Mouse (Mus musculus) MEL (cell line): ENCODE measurements around the gene Col4a1. TPM values are rescaled to one million over a fixed set of nuclear protein-coding genes. Genes with fewer than 3 reads are reported as not detected.

Experiments
- DNase-seq: peaks from one replicate; pipeline ENCODE4 v3.0.0; 2011; ENCODE audit warnings: low read depth, low spot score
- H3K27ac ChIP-seq: 2 replicates; pipeline ENCODE4 v1.5.1; 2012; ENCODE audit warnings: low read depth, mild to moderate bottlenecking, control low read depth, low read length, moderate library complexity; ENCODE audit not compliant: control insufficient read depth
- H3K27me3 ChIP-seq, 2 experiments: fragments of 150-350 bp in 1 of 2; sonication (generic) in 1 of 2; 2 replicates each; pipeline ENCODE4 v1.6.1; 2012; ENCODE audit warnings: low read length in 2 of 2, mild to moderate bottlenecking in 2 of 2, improper control_type of control experiment in 1 of 2, moderate library complexity in 1 of 2; ENCODE audit not compliant: insufficient read depth in 2 of 2, control insufficient read depth in 1 of 2
- H3K36me3 ChIP-seq, 2 experiments: 2 replicates each; pipeline ENCODE4 v1.6.1; 2012 to 2014; ENCODE audit warnings: low read length in 2 of 2, improper control_type of control experiment in 1 of 2, inconsistent platforms in 1 of 2, mild to moderate bottlenecking in 1 of 2; ENCODE audit not compliant: insufficient read depth in 2 of 2, control insufficient read depth in 1 of 2
- H3K4me1 ChIP-seq, 2 experiments: fragments of 150-350 bp in 1 of 2; sonication (generic) in 1 of 2; 2 replicates each; pipeline ENCODE4 v1.6.1; 2012; ENCODE audit warnings: low read length in 2 of 2, improper control_type of control experiment in 1 of 2, mild to moderate bottlenecking in 1 of 2; ENCODE audit not compliant: insufficient read depth in 2 of 2, control insufficient read depth in 1 of 2
- H3K4me3 ChIP-seq, 2 experiments: fragments of 150-350 bp in 1 of 2; sonication (generic) in 1 of 2; 2 replicates each; pipeline ENCODE4 v1.5.1; 2012; ENCODE audit warnings: low read depth in 2 of 2, low read length in 2 of 2, mild to moderate bottlenecking in 2 of 2, moderate library complexity in 2 of 2, control low read depth in 1 of 2, improper control_type of control experiment in 1 of 2; ENCODE audit not compliant: control insufficient read depth in 1 of 2, insufficient read depth in 1 of 2
- H3K79me2 ChIP-seq: 2 replicates; pipeline ENCODE4 v1.6.1; 2012; ENCODE audit warnings: mild to moderate bottlenecking, low read length, moderate library complexity; ENCODE audit not compliant: control insufficient read depth, poor library complexity, insufficient read depth
- H3K9ac ChIP-seq: 2 replicates; pipeline ENCODE4 v1.6.1; 2012; ENCODE audit warnings: low read depth, mild to moderate bottlenecking, control low read depth, low read length, moderate library complexity; ENCODE audit not compliant: control insufficient read depth, poor library complexity, severe bottlenecking
- H3K9me3 ChIP-seq: fragments of 150-350 bp; sonication (generic); replicated peaks from 2 replicates; pipeline ENCODE4 v1.6.1; 2012; ENCODE audit warnings: mild to moderate bottlenecking, low read length, improper control_type of control experiment, moderate library complexity; ENCODE audit not compliant: insufficient read depth
- CHD1 ChIP-seq: IDR thresholded peaks from 2 replicates; pipeline ENCODE4 v1.6.1; 2012; ENCODE audit warnings: low read depth, mild to moderate bottlenecking, inconsistent platforms, low read length, improper control_type of control experiment
- CHD2 ChIP-seq: IDR thresholded peaks from 2 replicates; pipeline ENCODE4 v1.6.1; 2011; ENCODE audit warnings: low read length, improper control_type of control experiment
- E2F4 ChIP-seq: IDR thresholded peaks from 2 replicates; pipeline ENCODE4 v1.6.1; 2011; ENCODE audit warnings: low read depth, low read length, improper control_type of control experiment, borderline replicate concordance
- ELF1 ChIP-seq: IDR thresholded peaks from 2 replicates; pipeline ENCODE4 v1.6.1; 2014; ENCODE audit warnings: low read depth, mild to moderate bottlenecking, inconsistent platforms, low read length, improper control_type of control experiment, moderate library complexity
- EP300 ChIP-seq, 2 experiments: IDR thresholded peaks; 2 replicates each; pipeline ENCODE4 v1.6.1; 2011; ENCODE audit warnings: improper control_type of control experiment in 2 of 2, low read length in 2 of 2, low read depth in 1 of 2, mild to moderate bottlenecking in 1 of 2
- JUND ChIP-seq: IDR thresholded peaks from 2 replicates; pipeline ENCODE4 v1.6.1; 2011; ENCODE audit warnings: low read depth, mild to moderate bottlenecking, improper control_type of control experiment, low read length
- KAT2A ChIP-seq: conservative IDR thresholded peaks from 2 replicates; pipeline ENCODE4 v1.6.1; 2012; ENCODE audit warnings: low read depth, low read length, improper control_type of control experiment, inconsistent platforms
- MAFK ChIP-seq: IDR thresholded peaks from 2 replicates; pipeline ENCODE4 v1.6.1; 2011; ENCODE audit warnings: low read depth, mild to moderate bottlenecking, low read length, improper control_type of control experiment, borderline replicate concordance
- MAZ ChIP-seq: IDR thresholded peaks from 2 replicates; pipeline ENCODE4 v1.6.1; 2012; ENCODE audit warnings: low read depth, mild to moderate bottlenecking, inconsistent platforms, low read length, improper control_type of control experiment
- MXI1 ChIP-seq: IDR thresholded peaks from 2 replicates; pipeline ENCODE4 v1.6.1; 2011; ENCODE audit warnings: mild to moderate bottlenecking, low read depth, low read length, improper control_type of control experiment
- MYB ChIP-seq: IDR thresholded peaks from 2 replicates; pipeline ENCODE4 v1.6.1; 2011; ENCODE audit warnings: mild to moderate bottlenecking, low read depth, low read length, improper control_type of control experiment
- POLR2A ChIP-seq, 2 experiments: IDR thresholded peaks; 2 replicates each; pipeline ENCODE4 v1.6.1; 2011 to 2012; ENCODE audit warnings: low read length in 2 of 2, mild to moderate bottlenecking in 2 of 2, control low read depth in 1 of 2, improper control_type of control experiment in 1 of 2, low read depth in 1 of 2, moderate library complexity in 1 of 2; ENCODE audit not compliant: control insufficient read depth in 1 of 2, insufficient read depth in 1 of 2, poor library complexity in 1 of 2
- POLR2AphosphoS2 ChIP-seq: IDR thresholded peaks from 2 replicates; pipeline ENCODE4 v1.6.1; 2011; ENCODE audit warnings: low read length, improper control_type of control experiment
- RAD21 ChIP-seq: IDR thresholded peaks from 2 replicates; pipeline ENCODE4 v1.6.1; 2011; ENCODE audit warnings: mild to moderate bottlenecking, low read depth, low read length, improper control_type of control experiment
- TAL1 ChIP-seq: IDR thresholded peaks from 2 replicates; pipeline ENCODE4 v1.6.1; 2012; ENCODE audit warnings: mild to moderate bottlenecking, inconsistent platforms, low read length, moderate library complexity, mixed read lengths
- TBP ChIP-seq: IDR thresholded peaks from 2 replicates; pipeline ENCODE4 v1.8.0; 2011; ENCODE audit warnings: low read depth, low read length, improper control_type of control experiment
- TCF12 ChIP-seq: IDR thresholded peaks from 2 replicates; pipeline ENCODE4 v1.6.1; 2014; ENCODE audit warnings: low read depth, mild to moderate bottlenecking, inconsistent platforms, low read length, improper control_type of control experiment, moderate library complexity
- UBTF ChIP-seq: IDR thresholded peaks from 2 replicates; pipeline ENCODE4 v1.6.1; 2012; ENCODE audit warnings: low read depth, mild to moderate bottlenecking, inconsistent platforms, low read length, improper control_type of control experiment, moderate library complexity, borderline replicate concordance; ENCODE audit not compliant: insufficient read depth
- USF1 ChIP-seq: IDR thresholded peaks from 2 replicates; pipeline ENCODE4 v1.6.1; 2014; ENCODE audit warnings: low read depth, mild to moderate bottlenecking, inconsistent platforms, low read length, improper control_type of control experiment, moderate library complexity
- USF2 ChIP-seq, 2 experiments: IDR thresholded peaks; 2 replicates each; pipeline ENCODE4 v1.6.1; 2011 to 2012; ENCODE audit warnings: improper control_type of control experiment in 2 of 2, low read length in 2 of 2, borderline replicate concordance in 1 of 2, inconsistent platforms in 1 of 2, low read depth in 1 of 2, mild to moderate bottlenecking in 1 of 2; ENCODE audit not compliant: insufficient read depth in 1 of 2
- ZC3H11A ChIP-seq: IDR thresholded peaks from 2 replicates; pipeline ENCODE4 v1.6.1; 2012; ENCODE audit warnings: low read depth, mild to moderate bottlenecking, inconsistent platforms, low read length, improper control_type of control experiment
- ZKSCAN1 ChIP-seq: IDR thresholded peaks from 2 replicates; pipeline ENCODE4 v1.6.1; 2012; ENCODE audit warnings: low read depth, mild to moderate bottlenecking, inconsistent platforms, low read length, improper control_type of control experiment, moderate library complexity
- polyA plus RNA-seq, 2 experiments: library from polyadenylated mRNA; stranded (reverse) in 1 of 2; unstranded in 1 of 2; fragments of >175 nt in 1 of 2; fragments of >200 nt in 1 of 2; gene quantifications; 2 replicates each; pipeline versions ENCODE4 v1.2.1 to v1.2.4; 2012; ENCODE audit warnings: low replicate concordance in 2 of 2, low read depth in 1 of 2; ENCODE audit not compliant: insufficient read length in 2 of 2, insufficient read depth in 1 of 2, missing spikeins in 1 of 2
- total RNA-seq: library from RNA; depleted of rRNA; stranded (reverse); fragments of 300-350 nt; gene quantifications from 2 replicates; pipeline ENCODE4 v1.2.3, GENCODE M21; 2012

The Col4a1 gene
- total and polyA plus RNA-seq, 3 experiments = 0.31 TPM; not detected in 2

- Histone ChIP-seq H3K9me3 (no peaks in the 10 kb centered on the region), H3K27me3 (no peaks in the 10 kb centered on the region), H3K4me1 (no peaks in the 10 kb centered on the region), H3K79me2 (no peaks in the 10 kb centered on the region), H3K4me3 (no peak overlapping the region), H3K27ac (no peak overlapping the region), H3K9ac (no peak overlapping the region), H3K36me3 (no peaks in the 10 kb centered on the region)
- TF ChIP-seq MAFK (no peak), ZKSCAN1 (no peak), POLR2AphosphoS2 (no peak), CHD1 (no peak), ELF1 (no peak), MYB (no peak), POLR2A (IDR thresholded peaks at IDR 0.05; ENCODE audit: control insufficient read depth in 1 of 2, insufficient read depth in 1 of 2, low read depth in 1 of 2, low read length in 2 of 2, poor library complexity in 1 of 2) (no peak), MXI1 (no peak), TAL1 (no peak), ZC3H11A (no peak), JUND (no peak), UBTF (no peak), USF2 (IDR thresholded peaks at IDR 0.05; ENCODE audit: borderline replicate concordance in 1 of 2, insufficient read depth in 1 of 2, low read depth in 1 of 2, low read length in 2 of 2) (no peak), CHD2 (no peak)
- DNase-seq = no peak
Observed at GRCm38 (mm10) chr8:11299317-11299602, 13.4 kb downstream of the Col4a1 start.

DNA sequence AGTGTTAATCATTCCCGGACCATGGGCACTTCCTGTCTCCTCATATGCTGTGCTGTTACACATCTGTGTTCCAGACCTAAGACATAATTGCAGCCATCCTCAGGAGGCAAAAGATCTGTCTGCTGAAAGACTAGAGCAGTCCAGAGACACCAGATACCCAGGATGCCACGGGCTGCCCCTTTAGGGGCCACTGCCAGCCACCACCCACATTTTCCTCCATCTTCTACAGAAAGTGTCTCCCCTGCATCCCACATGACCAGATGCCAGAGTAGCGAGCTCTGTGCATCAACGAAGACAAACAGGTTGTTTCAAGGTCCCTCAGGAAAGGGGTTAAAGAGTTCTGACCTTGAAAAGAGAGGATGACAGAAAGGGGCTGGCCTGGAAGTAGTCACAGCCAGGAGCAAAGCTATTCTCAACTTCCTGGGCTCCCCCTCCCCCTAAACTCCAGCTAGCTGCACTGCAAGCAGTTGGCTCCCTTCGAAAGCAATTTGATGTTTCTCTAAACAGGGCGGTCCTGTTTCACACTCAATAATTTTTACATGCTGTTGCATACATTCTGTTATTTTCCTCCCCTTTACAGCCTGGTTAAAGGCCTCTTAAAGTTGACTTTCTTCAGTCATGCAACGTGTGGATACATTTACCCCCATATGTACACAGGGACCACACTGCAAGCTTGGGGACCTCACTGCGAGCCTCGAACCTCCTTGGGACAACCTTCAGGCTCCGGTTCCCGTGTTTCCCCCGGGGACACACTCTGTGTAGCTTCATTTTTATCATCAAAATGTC is 13.9 kb downstream of the Col4a1 start:
- Histone ChIP-seq H3K27ac (no peak overlapping the region), H3K79me2 (no peaks in the 10 kb centered on the region), H3K27me3 (no peaks in the 10 kb centered on the region), H3K9me3 (no peaks in the 10 kb centered on the region), H3K9ac (no peak overlapping the region), H3K4me3 (no peak overlapping the region), H3K4me1 (no peaks in the 10 kb centered on the region), H3K36me3 (no peaks in the 10 kb centered on the region)
- DNase-seq = no peak
- TF ChIP-seq JUND (no peak), MAZ (no peak), USF1 (no peak), KAT2A (no peak), MYB (no peak), EP300 (IDR thresholded peaks at IDR 0.05; ENCODE audit: low read depth in 1 of 2, low read length in 2 of 2) (no peak), RAD21 (no peak), TCF12 (no peak), TBP (no peak), E2F4 (no peak)
